Mouse (Mus musculus) embryonic stem cell, embryonic (primary cell): ENCODE data around the gene Ssbp2.

Experiments used
- CTCF ChIA-PET, 4 experiments: fragments of 300-600 bp in 2 of 4; fragments of 350-600 bp in 2 of 4; sonication (Branson Sonifier 250); formaldehyde crosslinking; loops; one replicate each; lab custom pipeline; 2022; ENCODE audit warnings: inconsistent platforms in 2 of 4; lab: Charles Lee
- POLR2A ChIA-PET, 4 experiments: fragments of 300-600 bp in 2 of 4; fragments of 350-600 bp in 2 of 4; sonication (Branson Sonifier 250); formaldehyde crosslinking; loops; one replicate each; lab custom pipeline; 2022; ENCODE audit warnings: antibody characterized with exemption in 4 of 4, inconsistent platforms in 1 of 4; lab: Charles Lee

Gene Ssbp2

GRCm38 (mm10) chr13:91591863-91592262, 131.8 kb downstream of the Ssbp2 start:
- ChIA-PET CTCF (no interaction called here), POLR2A (no interaction called here)

DNA sequence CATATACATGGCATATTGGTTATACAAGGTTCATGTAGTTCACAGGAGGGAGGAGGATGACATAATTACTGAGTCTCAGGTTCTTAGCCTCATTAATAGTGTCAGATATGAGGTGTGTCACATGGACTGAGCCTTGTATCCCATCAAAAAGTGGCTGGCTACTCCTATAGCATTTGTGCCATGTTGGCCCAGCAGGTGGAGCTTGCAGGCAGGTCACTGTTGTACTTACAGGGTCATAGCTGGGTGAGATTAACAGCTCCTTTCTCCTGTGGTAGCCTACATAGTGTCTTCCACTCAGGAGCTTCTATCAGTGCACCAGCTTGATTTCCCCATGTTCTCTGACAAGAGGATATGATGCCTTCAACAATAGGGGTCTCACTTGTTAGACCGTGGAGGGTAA, 135.2 kb downstream of the Ssbp2 start:
- CTCF ChIA-PET: no interaction called here
- POLR2A ChIA-PET: no interaction called here

GRCm38 (mm10) chr13:91599594-91599993, 139.5 kb downstream of the Ssbp2 start:
- ChIA-PET CTCF (no interaction called here), POLR2A (no interaction called here)

GRCm38 (mm10) chr13:91605043-91605840, 145.2 kb downstream of the Ssbp2 start:
- ChIA-PET POLR2A (no interaction called here), CTCF (no interaction called here)

- ChIA-PET CTCF (no interaction called here), POLR2A (no interaction called here)
These were observed 150.5 kb downstream of the Ssbp2 start for GRCm38 (mm10) chr13:91610601-91611000.

GRCm38 (mm10) chr13:91611909-91612308, 151.8 kb downstream of the Ssbp2 start:
- POLR2A ChIA-PET: no interaction called here
- CTCF ChIA-PET: no interaction called here

DNA sequence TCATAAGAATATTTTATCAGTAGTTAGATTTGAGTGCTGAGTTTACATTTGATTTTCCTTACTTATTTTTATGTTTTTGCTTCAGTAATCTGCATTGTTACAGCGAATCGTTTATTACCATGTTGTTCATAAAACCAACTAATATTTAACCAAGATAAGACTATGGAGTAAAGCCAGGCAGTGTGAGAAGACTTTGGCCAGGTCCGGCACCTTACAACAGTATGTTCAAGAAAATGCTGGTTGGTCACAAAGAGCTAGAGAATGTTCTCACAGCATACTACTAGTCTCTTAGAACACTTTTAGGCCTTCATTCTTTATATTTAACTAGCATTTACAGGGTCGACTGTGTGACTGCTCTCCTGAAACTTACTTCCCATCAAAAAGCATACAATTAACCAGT, 152.5 kb downstream of the Ssbp2 start:
- ChIA-PET CTCF (no interaction called here), POLR2A (no interaction called here)

DNA sequence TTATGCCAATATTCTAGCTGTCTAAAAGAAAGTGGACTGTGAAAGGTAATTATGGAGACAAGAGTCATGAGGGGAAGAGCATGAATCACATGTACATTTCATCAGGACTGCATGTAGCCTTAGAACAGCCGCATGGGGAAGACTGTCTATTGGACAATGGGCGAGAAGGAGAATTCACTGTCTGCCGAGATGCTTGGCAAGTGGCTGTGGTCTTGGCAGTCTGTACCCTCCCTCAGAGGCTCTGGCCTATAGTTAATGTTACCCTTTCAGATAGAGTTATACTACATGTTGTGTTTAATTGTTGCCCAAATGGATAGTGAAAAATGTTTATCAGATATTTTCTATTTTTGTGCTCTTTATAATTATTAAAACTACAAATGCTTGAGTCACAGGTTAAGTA, 156.0 kb downstream of the Ssbp2 start:
- ChIA-PET CTCF (no interaction called here), POLR2A (no interaction called here)

DNA sequence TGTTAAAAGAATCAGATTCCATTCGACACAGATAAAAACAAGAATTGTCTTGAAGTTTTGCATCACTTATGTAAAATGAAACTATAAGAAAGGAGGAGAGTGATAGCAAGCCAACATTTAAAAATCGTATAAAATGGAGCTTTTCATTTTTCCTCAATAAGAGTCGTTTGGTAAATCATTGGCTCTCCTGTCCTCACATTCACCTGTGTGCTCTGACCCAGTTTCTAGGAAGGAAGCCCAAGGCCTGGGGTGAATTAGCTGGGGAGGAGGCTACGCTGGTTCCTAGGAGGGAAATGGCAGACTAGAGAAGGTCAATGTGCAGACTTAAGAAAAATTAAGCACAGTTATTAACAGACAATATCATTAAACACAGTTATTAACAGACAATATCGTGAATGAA, 156.8 kb downstream of the Ssbp2 start:
- CTCF ChIA-PET: no interaction called here
- POLR2A ChIA-PET: no interaction called here

- CTCF ChIA-PET: no interaction called here
- POLR2A ChIA-PET: no interaction called here
These were observed 159.3 kb downstream of the Ssbp2 start for GRCm38 (mm10) chr13:91619431-91619830.

DNA sequence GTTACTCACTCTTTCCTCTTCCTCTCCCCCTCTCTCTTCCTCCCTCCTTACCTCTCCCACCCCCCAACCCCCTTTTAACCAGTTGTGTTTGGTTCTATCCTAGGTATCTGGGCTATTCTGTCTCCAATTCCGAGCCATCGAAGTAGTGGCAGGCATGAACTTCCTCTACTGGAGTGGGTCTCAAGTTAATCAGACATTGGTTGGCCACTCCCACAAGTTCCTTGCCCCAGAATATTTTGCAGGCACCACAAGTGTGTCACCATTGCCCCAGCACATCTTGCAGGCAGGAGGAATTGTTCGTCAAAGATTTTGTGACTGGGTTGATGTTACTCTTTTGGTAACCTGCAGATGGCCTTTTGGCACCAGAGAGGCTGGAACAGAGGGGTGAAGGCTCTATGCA, 160.5 kb downstream of the Ssbp2 start:
- POLR2A ChIA-PET: no interaction called here
- CTCF ChIA-PET: no interaction called here

GRCm38 (mm10) chr13:91631291-91631799, 171.3 kb downstream of the Ssbp2 start:
- ChIA-PET POLR2A (no interaction called here), CTCF (no interaction called here)

DNA sequence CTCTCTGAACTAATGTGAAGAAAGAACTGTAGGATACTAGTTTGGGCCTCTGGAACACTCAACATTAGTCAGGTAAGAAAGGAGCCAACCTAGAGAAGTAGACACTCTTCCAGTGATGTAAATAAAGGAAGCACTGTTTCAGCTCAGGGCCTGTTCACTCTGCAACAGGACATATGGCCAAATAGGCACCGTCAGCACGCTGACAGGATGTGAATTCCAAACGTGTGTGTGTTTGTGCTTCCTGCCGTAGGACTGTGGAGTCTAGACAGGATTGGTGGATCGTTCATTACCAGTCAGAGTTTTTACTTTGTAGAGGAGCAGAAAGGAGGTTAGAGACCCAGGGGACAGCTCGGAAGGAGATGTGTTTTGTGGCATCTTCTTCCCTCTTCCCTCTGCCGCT, 174.0 kb downstream of the Ssbp2 start:
- POLR2A ChIA-PET: no interaction called here
- CTCF ChIA-PET: interaction anchor here in 3 of 4 experiments (0.5 to 0.9 kb wide), 4 partner anchors 10 to 309 kb away, joined by 3 to 4 read pairs (median 4); no protein-coding TSS in a partner anchor

DNA sequence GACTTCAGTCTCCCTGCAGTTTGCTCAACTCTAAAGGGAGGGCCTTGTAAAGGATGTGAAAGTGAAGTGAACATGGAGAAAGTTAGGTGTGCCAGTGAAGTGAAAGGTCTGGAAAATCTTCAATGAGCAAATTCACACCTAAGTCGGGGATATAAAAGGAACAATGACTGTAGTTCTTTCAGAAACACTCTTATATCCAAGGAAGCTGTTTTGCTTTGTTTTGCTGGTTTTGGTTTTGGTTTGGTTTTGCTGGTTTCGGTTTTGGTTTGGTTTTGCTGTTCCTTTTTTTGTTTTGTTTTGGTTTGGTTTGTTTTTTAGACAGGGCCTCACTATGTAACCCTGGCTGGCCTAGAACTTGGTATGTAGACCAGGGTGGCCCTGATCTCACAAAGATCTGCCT, 175.9 kb downstream of the Ssbp2 start:
- POLR2A ChIA-PET: interaction anchor here in 1 of 4 experiments (0.6 kb wide), 1 partner anchor 74 kb away, joined by 4 read pairs; no protein-coding TSS in a partner anchor
- CTCF ChIA-PET: interaction anchor here in 1 of 4 experiments (0.6 kb wide), 1 partner anchor 148 kb away, joined by 4 read pairs; no protein-coding TSS in a partner anchor

GRCm38 (mm10) chr13:91636814-91637213, 176.7 kb downstream of the Ssbp2 start:
- CTCF ChIA-PET: interaction anchor here in 1 of 4 experiments (0.6 kb wide), 1 partner anchor 149 kb away, joined by 4 read pairs; no protein-coding TSS in a partner anchor
- POLR2A ChIA-PET: no interaction called here

GRCm38 (mm10) chr13:91638836-91639235, 178.8 kb downstream of the Ssbp2 start:
- POLR2A ChIA-PET: no interaction called here
- CTCF ChIA-PET: no interaction called here

GRCm38 (mm10) chr13:91640219-91640618, 180.1 kb downstream of the Ssbp2 start:
- POLR2A ChIA-PET: no interaction called here

GRCm38 (mm10) chr13:91648240-91648639, 188.2 kb downstream of the Ssbp2 start:
- POLR2A ChIA-PET: no interaction called here
- CTCF ChIA-PET: interaction anchor here in 2 of 4 experiments (0.5 to 0.6 kb wide), 2 partner anchors 714 to 762 kb away, joined by 4 to 12 read pairs; no protein-coding TSS in a partner anchor

More at GRCm38 (mm10) chr13:91640219-91640618, 180.1 kb downstream of the Ssbp2 start:
- CTCF ChIA-PET: no interaction called here

- CTCF ChIA-PET: no interaction called here
- POLR2A ChIA-PET: no interaction called here
These were observed 189.8 kb downstream of the Ssbp2 start for GRCm38 (mm10) chr13:91649926-91650325.

DNA sequence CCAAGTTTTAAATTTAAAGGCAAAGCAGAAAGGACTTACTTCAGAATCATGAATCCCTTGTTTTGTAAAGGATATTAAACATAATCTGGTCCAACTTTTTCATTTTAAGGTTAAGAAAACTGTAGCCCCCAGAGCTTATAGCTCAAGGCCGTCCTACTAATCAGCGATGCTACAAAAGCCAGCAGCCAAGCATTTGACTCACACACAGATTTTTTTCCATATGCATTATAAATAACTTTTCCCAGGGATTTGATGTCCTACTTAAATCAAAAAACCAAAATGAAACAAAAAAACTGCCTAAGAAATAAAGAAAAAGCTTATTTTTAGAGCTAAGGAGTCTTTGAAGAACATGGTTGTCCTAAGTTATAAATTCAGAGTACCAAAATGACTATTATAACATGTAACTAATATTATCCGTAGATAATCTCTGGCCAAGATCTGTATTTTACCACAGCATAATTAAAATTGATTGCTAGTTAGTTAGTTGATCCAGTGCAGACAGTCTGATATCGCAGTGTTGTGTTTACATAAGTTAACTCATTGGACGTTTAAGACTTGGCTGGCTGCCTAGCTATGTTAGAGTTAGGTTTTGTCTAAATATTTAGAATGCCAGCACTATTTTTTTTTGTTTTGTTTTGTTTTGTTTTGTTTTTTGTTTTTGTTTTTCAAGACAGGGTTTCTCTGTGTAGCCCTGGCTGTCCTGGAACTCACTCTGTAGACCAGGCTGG, 201.1 kb downstream of the Ssbp2 start:
- POLR2A ChIA-PET: interaction anchor here in 1 of 4 experiments (1.0 kb wide), 2 partner anchors 12 to 733 kb away, joined by 3 to 4 read pairs; no protein-coding TSS in a partner anchor
- CTCF ChIA-PET: interaction anchor here in 1 of 4 experiments (0.5 kb wide), 1 partner anchor 199 kb away, joined by 3 read pairs; no protein-coding TSS in a partner anchor
